Mouse (Mus musculus) midbrain, embryonic 13.5 days (tissue): ENCODE results near the gene Aldh1b1. TPM values are rescaled to one million over a fixed set of nuclear protein-coding genes. Genes with fewer than 3 reads are reported as not detected.

Experiments
- ATAC-seq: fragments of 200-750 bp; cut with Nextera tagmentation; 2 replicates; pipeline ENCODE4 v1.8.0; 2017; ENCODE audit warnings: mild to moderate bottlenecking, moderate TSS enrichment, moderate library complexity
- H3K27ac ChIP-seq: fragments of 300-500 bp; sonication (generic); 2 replicates; pipeline ENCODE4 v1.5.1; 2015; ENCODE audit warnings: inconsistent platforms, mild to moderate bottlenecking, moderate library complexity
- H3K27me3 ChIP-seq: fragments of 300-500 bp; sonication (generic); 2 replicates; pipeline ENCODE4 v1.6.1; 2015; ENCODE audit warnings: mild to moderate bottlenecking, inconsistent platforms
- H3K36me3 ChIP-seq: fragments of 300-500 bp; sonication (generic); 2 replicates; pipeline ENCODE4 v1.6.1; 2015; ENCODE audit warnings: mild to moderate bottlenecking, inconsistent platforms
- H3K4me1 ChIP-seq: fragments of 300-500 bp; sonication (generic); replicated peaks from 2 replicates; pipeline ENCODE4 v1.6.1; 2015; ENCODE audit warnings: inconsistent platforms
- H3K4me2 ChIP-seq: fragments of 300-500 bp; sonication (generic); replicated peaks from 2 replicates; pipeline ENCODE4 v1.6.1; 2015; ENCODE audit warnings: moderate library complexity, mild to moderate bottlenecking, inconsistent platforms
- H3K4me3 ChIP-seq: fragments of 300-500 bp; sonication (generic); replicated peaks from 2 replicates; pipeline ENCODE4 v1.5.1; 2015; ENCODE audit warnings: mild to moderate bottlenecking, inconsistent platforms
- H3K9ac ChIP-seq: fragments of 300-500 bp; sonication (generic); replicated peaks from 2 replicates; pipeline ENCODE4 v1.6.1; 2015; ENCODE audit warnings: mild to moderate bottlenecking, inconsistent platforms
- H3K9me3 ChIP-seq: fragments of 300-500 bp; sonication (generic); 2 replicates; pipeline ENCODE4 v1.6.1; 2016; ENCODE audit warnings: mild to moderate bottlenecking, inconsistent platforms
- WGBS: fragments of 180-500 bp; shearing (Covaris S2); methylation state at CpG from one replicate; pipeline ENCODE4 v1.1.7; 2015; 5-methylcytosine and 5-hydroxymethylcytosine counted together
- polyA plus RNA-seq: library from polyadenylated mRNA; unstranded; fragments of >200 nt; fragmentation: Nextera tagmentation; extraction: Ambion mirVana; gene quantifications from 2 replicates; pipeline ENCODE4 v1.2.1, GENCODE M21; 2015

Gene Aldh1b1
- polyA plus RNA-seq, 1 experiment from 2014 or later = 15.8 TPM

GRCm38 (mm10) chr4:45833461-45833860, 34.6 kb downstream of the Aldh1b1 start:
- Histone ChIP-seq H3K27me3 (peaks cover 20% of the 10 kb centered on the region), H3K4me2 (no peak overlapping the region), H3K36me3 (no peaks in the 10 kb centered on the region), H3K4me3 (no peak overlapping the region), H3K9ac (no peak overlapping the region), H3K4me1 (peaks cover 39% of the 10 kb centered on the region), H3K9me3 (no peaks in the 10 kb centered on the region), H3K27ac (no peak overlapping the region)
- ATAC-seq = no peak
- WGBS = 29% methylated on average over 5 of the region's 5 CpGs

- ATAC-seq = 0 out of 2 replicates have a peak, but pooled peaks have one; percentile 62
- 41% methylated on average over 14 of the region's 14 CpGs for WGBS
- no peak overlapping the region for H3K4me2 ChIP-seq
- H3K36me3 ChIP-seq = no peaks in the 10 kb centered on the region
- H3K9ac ChIP-seq = no peak overlapping the region
- no peaks in the 10 kb centered on the region for H3K9me3 ChIP-seq
- H3K27ac ChIP-seq = no peak overlapping the region
- H3K4me3 ChIP-seq = no peak overlapping the region
- H3K27me3 ChIP-seq = 0 out of 2 replicates have a peak, but pooled peaks cover 10% of the 10 kb centered on the region
- peaks cover 10% of the 10 kb centered on the region for H3K4me1 ChIP-seq
Observed at GRCm38 (mm10) chr4:45844355-45844754, 45.5 kb downstream of the Aldh1b1 start.

- ATAC-seq = no peak
Observed at GRCm38 (mm10) chr4:45846263-45846662, 47.4 kb downstream of the Aldh1b1 start.

GRCm38 (mm10) chr4:45848109-45848824, 49.4 kb downstream of the Aldh1b1 start, which contains the start of gene Stra6l:
Gene Stra6l (plus strand): TSS chr4:45848664.
- no peaks in the 10 kb centered on the region for H3K9me3 ChIP-seq
- no peak within 1 kb of the TSS for H3K27ac ChIP-seq
- WGBS = 78% methylated on average over 10 of the region's 10 CpGs
- no peak within 1 kb of the TSS for H3K4me2 ChIP-seq
- no peaks in the 10 kb centered on the region for H3K36me3 ChIP-seq
- H3K4me1 ChIP-seq = peaks cover 13% of the 10 kb centered on the region
- no peak for ATAC-seq
- no peak within 1 kb of the TSS for H3K9ac ChIP-seq
- no peak within 1 kb of the TSS for H3K4me3 ChIP-seq
- H3K27me3 ChIP-seq = 0 out of 2 replicates have a peak, but pooled peaks cover 10% of the 10 kb centered on the region

More at GRCm38 (mm10) chr4:45846263-45846662, 47.4 kb downstream of the Aldh1b1 start:
- Histone ChIP-seq H3K4me3 (no peak overlapping the region), H3K4me2 (no peak overlapping the region), H3K27ac (no peak overlapping the region), H3K9me3 (no peaks in the 10 kb centered on the region), H3K27me3 (0 out of 2 replicates have a peak, but pooled peaks cover 10% of the 10 kb centered on the region), H3K4me1 (peaks cover 13% of the 10 kb centered on the region), H3K36me3 (no peaks in the 10 kb centered on the region), H3K9ac (no peak overlapping the region)
- WGBS = 91% methylated on average over 2 of the region's 2 CpGs

GRCm38 (mm10) chr4:45848825-45849156, 50.0 kb downstream of the Aldh1b1 start:
- Histone ChIP-seq H3K4me3 (no peak overlapping the region), H3K36me3 (no peaks in the 10 kb centered on the region), H3K9ac (no peak overlapping the region), H3K4me1 (peaks cover 13% of the 10 kb centered on the region), H3K9me3 (no peaks in the 10 kb centered on the region), H3K27me3 (0 out of 2 replicates have a peak, but pooled peaks cover 10% of the 10 kb centered on the region), H3K27ac (no peak overlapping the region), H3K4me2 (no peak overlapping the region)
- 48% methylated on average over 10 of the region's 10 CpGs for WGBS
- no peak for ATAC-seq

GRCm38 (mm10) chr4:45849419-45849818, 50.6 kb downstream of the Aldh1b1 start:
- Histone ChIP-seq H3K4me3 (no peak overlapping the region), H3K27ac (no peak overlapping the region), H3K9me3 (no peaks in the 10 kb centered on the region), H3K4me2 (no peak overlapping the region), H3K36me3 (no peaks in the 10 kb centered on the region), H3K9ac (no peak overlapping the region), H3K4me1 (peaks cover 12% of the 10 kb centered on the region), H3K27me3 (0 out of 2 replicates have a peak, but pooled peaks cover 13% of the 10 kb centered on the region)
- 24% methylated on average over 1 of the region's 1 CpGs for WGBS
- no peak for ATAC-seq

- peaks cover 9% of the 10 kb centered on the region for H3K4me1 ChIP-seq
- no peaks in the 10 kb centered on the region for H3K9me3 ChIP-seq
- H3K27me3 ChIP-seq = 0 out of 2 replicates have a peak, but pooled peaks cover 16% of the 10 kb centered on the region
- no peak overlapping the region for H3K4me3 ChIP-seq
- no peak for ATAC-seq
- H3K27ac ChIP-seq = no peak overlapping the region
- WGBS = 42% methylated on average over 3 of the region's 3 CpGs
- no peaks in the 10 kb centered on the region for H3K36me3 ChIP-seq
- H3K9ac ChIP-seq = no peak overlapping the region
- no peak overlapping the region for H3K4me2 ChIP-seq
Observed at GRCm38 (mm10) chr4:45851640-45852051, 52.8 kb downstream of the Aldh1b1 start.

GRCm38 (mm10) chr4:45853496-45854246, 54.8 kb downstream of the Aldh1b1 start:
- Histone ChIP-seq H3K36me3 (no peaks in the 10 kb centered on the region), H3K4me1 (peaks cover 9% of the 10 kb centered on the region), H3K4me2 (no peak overlapping the region), H3K27me3 (peaks cover 12% of the 10 kb centered on the region; the same call in 1 of the 2 replicates), H3K9me3 (no peaks in the 10 kb centered on the region), H3K27ac (no peak overlapping the region), H3K4me3 (no peak overlapping the region), H3K9ac (no peak overlapping the region)
- ATAC-seq = no peak
- 82% methylated on average over 15 of the region's 15 CpGs for WGBS

Other genes starting within 250 kb of the Aldh1b1 start
- 69.9 and 83.3 TPM in 2 replicates for gene Igfbpl1, start 27.9 kb downstream of the Aldh1b1 start, polyA plus RNA-seq
- gene Stra6l, start 49.6 kb downstream of the Aldh1b1 start, polyA plus RNA-seq = 1.1 and 1.2 TPM in 2 replicates
- gene Ccdc180, start 91.3 kb downstream of the Aldh1b1 start, polyA plus RNA-seq = 0.14 and 0.43 TPM in 2 replicates
- gene Tdrd7, start 166.3 kb downstream of the Aldh1b1 start, polyA plus RNA-seq = 15.4 and 15.7 TPM in 2 replicates
- 0.39 and 0.76 TPM in 2 replicates for gene Tmod1, start 239.9 kb downstream of the Aldh1b1 start, polyA plus RNA-seq